Mouse (Mus musculus) naive thymus-derived CD4-positive, alpha-beta T cell, adult 5 months (primary cell): ENCODE results near the gene Ccdc24. TPM values are rescaled to one million over a fixed set of nuclear protein-coding genes. Genes with fewer than 3 reads are reported as not detected.

Experiments
- polyA plus RNA-seq: library from polyadenylated mRNA; unstranded; fragments of 100-300 nt; shearing (Covaris generic); gene quantifications from one replicate; pipeline ENCODE4 v1.2.1, GENCODE M21; 2017

The Ccdc24 gene
- not detected for polyA plus RNA-seq

DNA sequence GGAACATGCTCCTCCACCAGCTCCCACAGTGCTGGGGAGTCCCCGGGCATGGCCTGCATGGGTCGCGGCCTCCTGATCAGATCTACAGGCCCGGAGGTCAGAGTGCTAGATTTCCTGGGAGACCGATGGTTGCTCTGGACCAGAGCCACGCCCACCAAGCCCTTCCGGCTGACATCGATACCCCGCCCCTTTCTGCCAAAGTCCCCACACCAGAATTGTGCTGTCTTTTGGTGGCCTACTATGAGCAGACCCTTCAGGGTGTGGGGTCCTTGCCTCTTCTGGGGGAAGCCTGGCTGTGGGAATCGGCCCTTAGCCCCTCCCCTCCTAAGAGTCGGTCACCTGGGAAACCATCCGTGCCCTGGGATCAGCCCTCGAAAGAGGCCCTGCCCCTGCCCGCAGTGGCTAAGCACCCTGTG is at the start of gene Ccdc24:
Gene Ccdc24, minus strand, starts transcription at position 87 of the 416 bp plus-strand sequence.

DNA sequence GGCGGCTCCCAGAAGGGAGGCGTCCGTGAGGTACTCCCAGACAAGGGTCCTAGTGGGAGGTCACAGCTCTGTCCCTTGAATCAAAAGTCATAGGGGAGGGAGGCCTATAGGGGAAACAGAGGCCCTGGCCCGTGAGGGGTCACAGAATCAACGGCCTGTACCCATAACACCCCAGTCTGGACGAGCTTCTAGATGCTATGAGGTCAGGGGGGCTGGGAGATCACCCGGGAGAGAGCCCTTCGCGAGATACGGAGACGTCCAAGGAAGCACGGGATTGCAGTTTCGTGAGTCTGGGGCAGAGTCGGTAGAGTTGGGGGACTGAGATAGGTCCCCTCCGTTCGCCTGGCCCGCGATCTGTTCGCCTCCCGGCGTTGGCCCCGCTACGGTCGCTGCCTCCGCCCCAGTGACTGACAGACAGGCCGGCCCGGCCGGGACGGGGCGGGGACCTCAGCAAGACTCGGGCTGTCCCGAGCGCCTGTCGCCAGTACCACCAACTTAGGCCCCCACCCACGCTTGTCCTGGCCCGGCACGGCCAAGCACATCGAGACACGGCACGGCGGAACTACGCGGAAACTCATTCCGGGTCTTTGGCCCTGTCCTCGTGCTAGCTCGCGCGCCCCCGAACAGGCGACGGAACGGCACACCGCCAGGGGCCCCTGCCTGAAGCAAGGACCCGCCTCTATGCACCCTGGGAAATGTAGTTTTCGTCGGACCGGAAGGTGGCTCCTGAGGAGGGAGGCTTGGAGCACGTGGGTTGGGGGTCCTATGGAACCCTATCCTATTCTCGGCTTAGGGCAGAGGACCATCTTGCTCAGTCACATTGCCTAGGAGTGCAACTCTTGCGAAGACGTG is 42.5 kb upstream of the Ccdc24 start, which contains the start of gene Ipo13:
Gene Ipo13, minus strand, starts transcription at position 409 of the 852 bp plus-strand sequence.

DNA sequence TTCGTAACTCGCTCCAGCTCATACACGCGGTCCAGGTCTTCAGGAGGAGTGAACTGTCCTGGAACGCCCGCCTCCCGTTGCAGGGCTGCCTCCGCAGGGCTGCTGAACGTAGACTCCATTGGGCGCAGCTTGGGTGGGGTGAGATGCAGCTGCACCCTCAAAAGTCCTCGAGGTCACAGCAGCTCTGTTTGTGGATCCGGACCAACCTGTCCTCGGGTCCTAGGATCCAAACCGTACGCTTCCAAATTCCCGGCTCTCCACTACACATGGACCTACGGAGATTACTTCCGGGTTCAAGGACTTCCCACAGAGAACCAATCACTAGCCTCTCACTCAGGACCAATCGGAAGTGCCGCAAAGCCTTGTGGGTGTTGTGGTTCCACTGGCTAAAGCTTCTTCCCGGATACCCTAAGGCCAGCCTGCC is 19.4 kb upstream of the Ccdc24 start, which contains the start of gene Dph2:
Gene Dph2, minus strand, starts transcription at position 295 of the 424 bp plus-strand sequence.

DNA sequence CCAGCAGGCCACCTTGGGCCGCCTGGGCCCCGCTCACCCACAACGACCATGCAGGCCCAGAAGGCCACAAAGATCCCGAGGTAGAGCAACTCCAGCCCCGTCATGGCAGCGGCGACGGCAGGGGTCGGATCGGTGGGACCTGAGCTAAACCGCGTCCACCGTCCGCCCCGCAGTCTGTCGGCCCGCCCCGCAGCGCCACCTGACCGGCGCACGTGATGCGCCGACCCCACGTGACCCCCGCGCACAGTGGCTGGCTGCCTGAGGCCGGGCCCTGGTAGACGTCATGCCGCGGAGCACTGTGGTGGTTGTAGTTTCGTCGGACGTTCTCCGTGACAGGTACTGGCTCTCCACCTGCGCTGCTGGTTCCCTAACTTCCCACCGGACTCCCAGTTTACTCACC is 14.8 kb upstream of the Ccdc24 start, which contains the start of gene Atp6v0b:
Gene Atp6v0b, minus strand, starts transcription at position 201 of the 400 bp plus-strand sequence.

DNA sequence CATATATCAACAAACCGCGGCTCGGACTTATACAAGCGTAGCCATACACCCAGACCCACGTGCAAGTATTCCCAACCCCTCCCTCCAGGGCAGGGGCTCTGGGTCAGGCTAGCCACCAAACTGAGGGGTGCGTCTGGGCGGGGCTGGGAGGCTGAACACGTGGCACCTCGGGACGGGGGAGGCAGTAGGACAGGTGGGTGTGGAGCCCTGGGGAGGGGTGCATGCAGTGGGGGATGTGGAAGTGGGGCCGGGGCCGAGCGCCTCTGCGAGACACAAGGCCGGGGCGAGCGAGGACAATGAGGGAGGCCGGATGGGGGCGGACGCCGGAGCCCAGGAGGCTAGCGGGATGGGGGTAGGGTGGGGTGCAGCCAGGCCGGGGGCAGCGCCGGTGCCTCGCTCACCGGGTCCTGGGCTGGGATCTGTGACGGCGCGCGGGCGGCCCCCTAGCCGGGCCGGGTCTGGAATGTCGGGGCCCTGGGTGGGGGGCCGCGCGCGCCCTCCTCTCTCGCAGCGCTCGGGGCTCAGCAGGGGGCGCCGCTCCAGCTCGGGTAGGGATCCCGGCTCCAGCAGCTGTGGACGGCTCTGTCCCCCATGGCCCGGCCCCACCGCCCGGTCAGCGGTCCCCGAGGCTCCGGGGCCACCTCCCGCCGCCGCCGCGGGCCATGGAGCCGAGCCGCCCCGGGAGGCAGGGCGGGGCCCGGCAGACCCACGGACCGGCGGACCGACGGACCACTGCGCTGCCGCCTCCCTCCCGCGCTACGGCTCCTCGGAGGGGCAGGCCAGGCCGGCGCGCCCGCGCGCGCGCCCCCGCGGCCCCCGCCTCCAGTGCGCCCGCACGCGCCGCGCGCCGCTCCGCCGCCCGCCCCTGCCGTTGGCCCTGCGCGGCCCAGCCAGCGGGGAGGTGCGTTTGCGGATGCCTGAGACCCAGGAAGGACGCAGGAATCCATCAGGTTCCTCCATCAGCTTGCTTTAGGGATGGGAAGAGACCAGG is 10.6 kb upstream of the Ccdc24 start, which contains the start of gene B4galt2:
Gene B4galt2, minus strand, starts transcription at position 787 of the 991 bp plus-strand sequence.

DNA sequence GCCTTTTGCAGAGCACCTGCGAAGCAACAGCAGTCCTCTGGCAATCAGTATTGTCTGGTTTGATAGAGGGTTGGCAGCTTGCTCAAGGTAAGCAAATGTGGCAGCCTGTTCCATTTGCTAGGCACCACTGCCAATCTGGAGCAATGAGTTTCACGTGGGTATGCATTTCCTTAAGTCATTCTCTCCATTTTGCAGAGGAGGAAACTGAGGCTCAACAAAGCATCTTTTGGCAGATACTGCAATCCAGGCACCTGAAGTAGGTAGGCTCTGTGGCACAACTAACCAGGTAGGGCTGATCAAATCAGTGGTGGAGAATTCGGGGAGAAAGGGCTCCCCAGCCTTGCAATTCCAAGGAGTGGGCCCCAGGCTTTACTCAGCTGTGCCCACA is 37.9 kb downstream of the Ccdc24 start, which contains the start of gene Slc6a9:
Gene Slc6a9, plus strand, starts transcription at position 50 of the 388 bp plus-strand sequence.

Other genes with a start within 250 kb of the Ccdc24 start
- 32.2 TPM for gene Dmap1, start 190.3 kb downstream of the Ccdc24 start, polyA plus RNA-seq
- not detected for gene Gm12845, start 148.1 kb downstream of the Ccdc24 start, polyA plus RNA-seq
- not detected for gene Klf17, start 106.9 kb downstream of the Ccdc24 start, polyA plus RNA-seq
- 0.31 TPM for gene Slc6a9, start 38.1 kb downstream of the Ccdc24 start, polyA plus RNA-seq
- gene B4galt2, start 10.9 kb upstream of the Ccdc24 start, polyA plus RNA-seq, result not detected
- gene Atp6v0b, start 14.8 kb upstream of the Ccdc24 start, polyA plus RNA-seq, result 200 TPM
- gene Dph2, start 19.5 kb upstream of the Ccdc24 start, polyA plus RNA-seq, result 23.5 TPM
- gene Ipo13, start 42.4 kb upstream of the Ccdc24 start, polyA plus RNA-seq, result 34.7 TPM
- gene Artn, start 57.2 kb upstream of the Ccdc24 start, polyA plus RNA-seq, result not detected